Mouse (Mus musculus): Measurements from ENCODE around the gene Rdh16f2.

- TF ChIP-seq CTCF (IDR thresholded peaks at IDR 0.05; ENCODE audit: extremely low read depth, insufficient read depth, low read length) (no peak), POLR2A (IDR thresholded peaks at IDR 0.05; ENCODE audit: extremely low read depth, insufficient read depth, low read length) (no peak)
Observed at GRCm38 (mm10) chr10:127835292-127835691, 31.0 kb upstream of the Rdh16f2 start.
